Mouse (Mus musculus): ENCODE results near the gene 4930470P17Rik. TPM values are rescaled to one million over a fixed set of nuclear protein-coding genes. Genes with fewer than 3 reads are reported as not detected.

4930470P17Rik gene
- polyA plus RNA-seq, 1 experiment from 2014 or later, result not detected

- no peak overlapping the region for H3K27ac ChIP-seq (ENCODE audit: low read depth, low read length)
- H3K9ac ChIP-seq (ENCODE audit: low read depth, low read length), result no peak overlapping the region
- H3K4me2 ChIP-seq, result no peak overlapping the region
- no peaks in the 10 kb centered on the region for H3K36me3 ChIP-seq (ENCODE audit: control insufficient read depth, insufficient read depth, low read length)
- H3K4me1 ChIP-seq (replicated peaks; ENCODE audit: control insufficient read depth, insufficient read depth, low read length), result no peaks in the 10 kb centered on the region
- ATAC-seq (replicated peaks; ENCODE audit: low FRiP score) (no peak), DNase-seq (ENCODE audit: low spot score) (peak; percentile 45)
- 0% methylated on average over 1 of the region's 1 CpGs for WGBS
- no peaks in the 10 kb centered on the region for H3K9me3 ChIP-seq (ENCODE audit: control insufficient read depth, low read length)
- H3K27me3 ChIP-seq (replicated peaks; ENCODE audit: control insufficient read depth, insufficient read depth, low read length), result no peaks in the 10 kb centered on the region
- H3K4me3 ChIP-seq (ENCODE audit: low read depth, low read length), result no peak overlapping the region
These were observed 5.1 kb downstream of the 4930470P17Rik start for GRCm38 (mm10) chr2:170596726-170597125.

DNA sequence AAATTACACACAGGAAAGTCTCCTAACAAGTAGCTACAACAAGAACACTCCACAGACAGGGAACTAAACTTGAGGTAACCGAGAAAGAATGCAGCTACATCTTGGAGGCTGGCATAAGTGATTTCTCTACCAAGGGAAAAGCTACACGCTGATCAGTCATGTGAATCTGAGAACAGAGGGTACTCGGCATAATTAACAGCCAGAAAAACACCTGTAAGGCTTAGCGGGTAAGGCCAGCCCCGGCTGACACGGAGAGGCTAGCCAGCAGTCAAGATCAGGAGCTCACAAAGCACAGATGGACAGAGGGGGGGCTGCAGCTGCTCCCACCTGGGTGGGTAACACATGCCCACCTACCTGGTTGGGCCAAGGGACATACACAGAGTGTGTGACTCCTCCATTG, 9.7 kb downstream of the 4930470P17Rik start:
- no peak overlapping the region for H3K27ac ChIP-seq (ENCODE audit: low read depth, low read length)
- no peaks in the 10 kb centered on the region for H3K27me3 ChIP-seq (replicated peaks; ENCODE audit: control insufficient read depth, insufficient read depth, low read length)
- H3K9ac ChIP-seq (ENCODE audit: low read depth, low read length), result no peak overlapping the region
- WGBS, result 72% methylated on average over 6 of the region's 6 CpGs
- H3K4me1 ChIP-seq (replicated peaks; ENCODE audit: control insufficient read depth, insufficient read depth, low read length), result no peaks in the 10 kb centered on the region
- no peaks in the 10 kb centered on the region for H3K9me3 ChIP-seq (ENCODE audit: control insufficient read depth, low read length)
- ATAC-seq (replicated peaks; ENCODE audit: low FRiP score) (no peak), DNase-seq (ENCODE audit: low spot score) (no peak)
- no peak overlapping the region for H3K4me2 ChIP-seq
- no peak overlapping the region for H3K4me3 ChIP-seq (ENCODE audit: low read depth, low read length)
- H3K36me3 ChIP-seq (ENCODE audit: control insufficient read depth, insufficient read depth, low read length), result no peaks in the 10 kb centered on the region

DNA sequence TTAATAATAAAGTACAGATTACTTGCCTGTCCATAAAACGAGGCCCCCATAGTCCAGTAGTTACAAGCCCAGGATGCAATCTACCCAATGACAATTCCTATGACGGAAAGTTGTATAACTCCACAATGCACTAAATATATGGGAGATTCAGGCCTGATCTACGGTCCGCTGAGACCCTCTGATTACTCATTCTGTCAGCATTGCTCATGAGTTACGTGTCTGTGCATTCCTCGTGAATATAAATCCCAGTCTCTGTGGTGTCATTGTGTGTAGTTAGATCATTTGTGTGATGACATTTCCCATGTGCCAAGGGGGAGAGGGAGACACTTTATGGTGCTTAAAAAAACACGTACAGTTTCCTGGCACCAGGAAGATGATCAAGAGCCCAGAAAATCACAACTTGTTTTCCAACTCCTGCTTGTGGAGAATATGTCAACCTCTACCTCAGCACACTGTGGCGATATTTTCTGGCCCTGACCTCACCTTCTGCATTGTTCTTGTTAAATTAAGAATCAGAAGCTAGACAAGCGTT, 13.4 kb downstream of the 4930470P17Rik start:
- Histone ChIP-seq H3K9me3 (ENCODE audit: control insufficient read depth, low read length) (no peaks in the 10 kb centered on the region), H3K4me2 (no peak overlapping the region), H3K4me1 (replicated peaks; ENCODE audit: control insufficient read depth, insufficient read depth, low read length) (no peaks in the 10 kb centered on the region), H3K4me3 (ENCODE audit: low read depth, low read length) (no peak overlapping the region), H3K27me3 (replicated peaks; ENCODE audit: control insufficient read depth, insufficient read depth, low read length) (no peaks in the 10 kb centered on the region), H3K27ac (ENCODE audit: low read depth, low read length) (no peak overlapping the region), H3K36me3 (ENCODE audit: control insufficient read depth, insufficient read depth, low read length) (no peaks in the 10 kb centered on the region), H3K9ac (ENCODE audit: low read depth, low read length) (no peak overlapping the region)
- DNase-seq (ENCODE audit: low spot score), result no peak
- ATAC-seq (replicated peaks; ENCODE audit: low FRiP score), result no peak
- 81% methylated on average over 9 of the region's 9 CpGs for WGBS

DNA sequence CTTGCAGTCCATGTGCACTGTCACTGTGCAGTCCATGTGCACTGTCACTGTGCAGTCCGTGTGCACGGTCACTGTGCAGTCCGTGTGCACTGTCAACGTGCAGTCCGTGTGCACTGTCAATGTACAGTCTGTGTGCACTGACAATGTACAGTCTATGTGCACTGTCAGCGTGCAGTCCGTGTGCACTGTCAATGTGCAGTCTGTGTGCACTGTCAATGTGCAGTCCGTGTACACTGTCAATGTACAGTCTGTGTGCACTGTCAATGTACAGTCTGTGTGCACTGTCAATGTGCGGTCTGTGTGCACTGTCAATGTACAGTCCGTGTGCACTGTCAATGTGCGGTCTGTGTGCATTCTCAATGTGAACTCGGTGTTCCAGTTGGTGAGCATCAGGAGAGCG, 17.1 kb downstream of the 4930470P17Rik start:
- H3K9me3 ChIP-seq (ENCODE audit: control insufficient read depth, low read length), result no peaks in the 10 kb centered on the region
- H3K4me3 ChIP-seq (ENCODE audit: low read depth, low read length), result no peak overlapping the region
- no peaks in the 10 kb centered on the region for H3K4me1 ChIP-seq (replicated peaks; ENCODE audit: control insufficient read depth, insufficient read depth, low read length)
- no peak overlapping the region for H3K9ac ChIP-seq (ENCODE audit: low read depth, low read length)
- no peak overlapping the region for H3K4me2 ChIP-seq
- no peak for DNase-seq (ENCODE audit: low spot score)
- no peaks in the 10 kb centered on the region for H3K27me3 ChIP-seq (replicated peaks; ENCODE audit: control insufficient read depth, insufficient read depth, low read length)
- WGBS, result 92% methylated on average over 13 of the region's 13 CpGs
- ATAC-seq (replicated peaks; ENCODE audit: low FRiP score), result no peak
- no peaks in the 10 kb centered on the region for H3K36me3 ChIP-seq (ENCODE audit: control insufficient read depth, insufficient read depth, low read length)
- H3K27ac ChIP-seq (ENCODE audit: low read depth, low read length), result no peak overlapping the region

DNA sequence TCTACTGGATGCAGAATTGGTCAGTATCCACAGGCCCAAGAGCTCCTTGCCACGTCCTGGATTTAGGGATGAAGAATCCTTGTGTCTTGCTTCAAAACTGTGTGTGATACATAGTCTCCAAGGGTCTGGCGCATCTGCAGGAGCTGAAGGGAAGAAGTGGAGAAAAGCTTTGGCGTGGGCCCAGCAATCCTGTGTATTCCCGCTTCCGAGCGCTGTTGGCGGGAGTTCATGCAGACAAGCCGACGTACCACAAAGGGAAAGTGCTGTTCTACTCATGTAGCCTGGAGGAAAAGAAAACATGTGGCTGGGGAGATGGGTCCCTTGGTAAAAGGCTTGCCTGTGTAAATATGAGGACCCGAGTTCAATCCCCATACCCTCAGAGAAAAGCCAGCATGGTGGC, 22.3 kb downstream of the 4930470P17Rik start:
- H3K4me3 ChIP-seq (ENCODE audit: low read depth, low read length), result no peak overlapping the region

DNA sequence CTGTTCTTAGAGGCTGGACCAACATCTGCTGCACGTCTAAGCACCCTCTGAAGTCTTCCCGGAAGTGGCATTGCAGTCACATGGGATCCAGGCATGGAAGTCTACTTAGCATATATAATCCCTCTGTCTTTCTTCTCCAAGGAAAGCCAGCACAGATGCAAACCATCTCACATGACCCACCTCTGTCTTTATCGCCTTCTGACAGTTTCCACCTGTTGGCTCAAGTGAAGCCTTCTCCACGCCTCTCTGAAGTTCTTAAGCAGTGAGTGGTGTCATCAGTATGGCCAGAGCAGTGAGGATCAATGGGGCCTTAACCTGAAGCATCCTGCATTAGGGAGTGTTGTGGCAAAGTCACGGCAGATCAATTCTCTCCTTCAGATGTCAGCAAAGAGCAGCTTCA, 23.2 kb downstream of the 4930470P17Rik start:
- Histone ChIP-seq H3K9ac (ENCODE audit: low read depth, low read length) (no peak overlapping the region), H3K27me3 (replicated peaks; ENCODE audit: control insufficient read depth, insufficient read depth, low read length) (no peaks in the 10 kb centered on the region), H3K27ac (ENCODE audit: low read depth, low read length) (no peak overlapping the region), H3K9me3 (ENCODE audit: control insufficient read depth, low read length) (no peaks in the 10 kb centered on the region), H3K4me1 (replicated peaks; ENCODE audit: control insufficient read depth, insufficient read depth, low read length) (no peaks in the 10 kb centered on the region), H3K4me3 (ENCODE audit: low read depth, low read length) (no peak overlapping the region), H3K36me3 (ENCODE audit: control insufficient read depth, insufficient read depth, low read length) (no peaks in the 10 kb centered on the region), H3K4me2 (no peak overlapping the region)
- ATAC-seq (replicated peaks; ENCODE audit: low FRiP score) (no peak), DNase-seq (ENCODE audit: low spot score) (no peak)
- WGBS, result 72% methylated on average over 5 of the region's 5 CpGs

More for the DNA sequence above, 22.3 kb downstream of the 4930470P17Rik start:
- Histone ChIP-seq H3K9me3 (ENCODE audit: control insufficient read depth, low read length) (no peaks in the 10 kb centered on the region), H3K36me3 (ENCODE audit: control insufficient read depth, insufficient read depth, low read length) (no peaks in the 10 kb centered on the region), H3K4me2 (no peak overlapping the region), H3K9ac (ENCODE audit: low read depth, low read length) (no peak overlapping the region), H3K27me3 (replicated peaks; ENCODE audit: control insufficient read depth, insufficient read depth, low read length) (no peaks in the 10 kb centered on the region), H3K27ac (ENCODE audit: low read depth, low read length) (no peak overlapping the region), H3K4me1 (replicated peaks; ENCODE audit: control insufficient read depth, insufficient read depth, low read length) (no peaks in the 10 kb centered on the region)
- ATAC-seq (replicated peaks; ENCODE audit: low FRiP score), result no peak
- 89% methylated on average over 10 of the region's 10 CpGs for WGBS
- DNase-seq (ENCODE audit: low spot score), result no peak

GRCm38 (mm10) chr2:170577502-170577901, 24.3 kb downstream of the 4930470P17Rik start:
- 66% methylated on average over 3 of the region's 3 CpGs for WGBS
- Histone ChIP-seq H3K4me1 (replicated peaks; ENCODE audit: control insufficient read depth, insufficient read depth, low read length) (no peaks in the 10 kb centered on the region), H3K27ac (ENCODE audit: low read depth, low read length) (no peak overlapping the region), H3K9me3 (ENCODE audit: control insufficient read depth, low read length) (no peaks in the 10 kb centered on the region), H3K27me3 (replicated peaks; ENCODE audit: control insufficient read depth, insufficient read depth, low read length) (no peaks in the 10 kb centered on the region), H3K4me3 (ENCODE audit: low read depth, low read length) (no peak overlapping the region), H3K9ac (ENCODE audit: low read depth, low read length) (no peak overlapping the region), H3K4me2 (no peak overlapping the region), H3K36me3 (ENCODE audit: control insufficient read depth, insufficient read depth, low read length) (no peaks in the 10 kb centered on the region)
- no peak for ATAC-seq (replicated peaks; ENCODE audit: low FRiP score)
- no peak for DNase-seq (ENCODE audit: low spot score)

- WGBS, result 77% methylated on average over 12 of the region's 12 CpGs
- no peak for DNase-seq (ENCODE audit: low spot score)
These were observed 25.7 kb downstream of the 4930470P17Rik start for GRCm38 (mm10) chr2:170576077-170576476.

DNA sequence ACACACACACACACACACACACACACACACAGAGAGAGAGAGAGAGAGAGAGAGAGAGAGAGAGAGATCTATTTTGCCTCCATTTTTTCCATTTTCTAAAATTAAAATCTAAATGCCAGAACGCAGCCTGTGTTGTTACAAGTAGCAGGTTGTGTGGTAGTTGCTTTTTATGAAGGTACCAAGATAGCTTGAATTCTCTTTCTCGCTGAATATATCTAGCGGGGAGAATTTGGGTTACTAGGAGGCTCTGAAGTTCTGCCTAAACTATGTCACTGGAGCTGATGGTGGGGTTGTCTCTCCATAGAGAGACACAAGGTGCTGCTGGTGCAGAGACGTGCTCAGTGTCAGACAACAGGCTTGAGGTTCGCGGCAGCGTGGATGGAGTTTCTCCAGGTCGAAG, 36.8 kb downstream of the 4930470P17Rik start:
- Histone ChIP-seq H3K27me3 (replicated peaks; ENCODE audit: control insufficient read depth, insufficient read depth, low read length) (no peaks in the 10 kb centered on the region), H3K36me3 (ENCODE audit: control insufficient read depth, insufficient read depth, low read length) (no peaks in the 10 kb centered on the region), H3K4me2 (no peak overlapping the region), H3K4me3 (ENCODE audit: low read depth, low read length) (no peak overlapping the region), H3K9ac (ENCODE audit: low read depth, low read length) (no peak overlapping the region), H3K27ac (ENCODE audit: low read depth, low read length) (no peak overlapping the region), H3K9me3 (ENCODE audit: control insufficient read depth, low read length) (no peaks in the 10 kb centered on the region), H3K4me1 (replicated peaks; ENCODE audit: control insufficient read depth, insufficient read depth, low read length) (no peaks in the 10 kb centered on the region)
- 83% methylated on average over 8 of the region's 8 CpGs for WGBS
- ATAC-seq (replicated peaks; ENCODE audit: low FRiP score) (no peak), DNase-seq (ENCODE audit: low spot score) (no peak)

More at GRCm38 (mm10) chr2:170576077-170576476, 25.7 kb downstream of the 4930470P17Rik start:
- no peak overlapping the region for H3K27ac ChIP-seq (ENCODE audit: low read depth, low read length)
- no peaks in the 10 kb centered on the region for H3K27me3 ChIP-seq (replicated peaks; ENCODE audit: control insufficient read depth, insufficient read depth, low read length)
- H3K9ac ChIP-seq (ENCODE audit: low read depth, low read length), result no peak overlapping the region
- no peak overlapping the region for H3K4me3 ChIP-seq (ENCODE audit: low read depth, low read length)
- H3K36me3 ChIP-seq (ENCODE audit: control insufficient read depth, insufficient read depth, low read length), result no peaks in the 10 kb centered on the region
- H3K4me1 ChIP-seq (replicated peaks; ENCODE audit: control insufficient read depth, insufficient read depth, low read length), result no peaks in the 10 kb centered on the region
- no peaks in the 10 kb centered on the region for H3K9me3 ChIP-seq (ENCODE audit: control insufficient read depth, low read length)
- no peak for ATAC-seq (replicated peaks; ENCODE audit: low FRiP score)
- no peak overlapping the region for H3K4me2 ChIP-seq
